Mouse (Mus musculus): ENCODE data around the gene Amfr.

DNA sequence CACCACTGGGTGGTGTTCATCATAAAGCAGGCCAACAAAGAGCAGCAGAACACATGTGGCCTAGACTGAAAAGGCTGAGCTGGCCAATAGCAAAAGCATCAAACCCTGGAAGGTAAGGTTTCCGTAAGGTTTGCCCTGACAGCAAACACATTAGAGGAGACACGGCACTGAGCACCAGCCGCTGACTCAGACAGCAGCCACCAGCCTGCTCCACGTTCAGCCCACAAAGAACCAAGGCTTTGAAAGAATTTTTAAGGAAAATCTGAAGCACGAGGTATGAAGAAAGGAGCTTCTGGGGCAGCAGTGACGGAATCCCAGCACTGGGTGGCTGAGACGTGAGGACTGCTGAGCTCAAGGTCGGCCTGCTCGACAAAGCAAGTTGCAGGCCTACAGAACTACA is 8.5 kb downstream of the Amfr start:
- no peak for TF ChIP-seq CTCF (IDR thresholded peaks at IDR 0.05; ENCODE audit: low read depth)
- TF ChIP-seq EP300 (IDR thresholded peaks at IDR 0.05; ENCODE audit: low read depth): no peak
